Mouse (Mus musculus): ENCODE results near the gene Mif4gd. TPM values are rescaled to one million over a fixed set of nuclear protein-coding genes. Genes with fewer than 3 reads are reported as not detected.
"Not testable (repeated sequence)": the region's sequence is repeated elsewhere in the genome, so short reads cannot be mapped to it uniquely, and the experiment has no call there.

Gene Mif4gd
- 30.0 and 34.6 TPM in 2 replicates for polyA plus RNA-seq (2015; fragmentation: Nextera tagmentation; extraction: Ambion mirVana)

GRCm38 (mm10) chr11:115612410-115613137 is at the start of gene Mif4gd:
TSS of gene Mif4gd (minus strand) at chr11:115612969.
- WGBS, result under 1% methylated on average over 80 of the region's 80 CpGs
- Histone ChIP-seq H3K27me3 (replicated peaks) (no peaks in the 10 kb centered on the region), H3K4me1 (replicated peaks) (peaks cover 13% of the 10 kb centered on the region), H3K27ac (peak within 1 kb of the TSS; percentile 98), H3K4me3 (replicated peaks) (peak within 1 kb of the TSS; percentile 79), H3K9ac (peak within 1 kb of the TSS; percentile 87), H3K36me3 (peaks cover 15% of the 10 kb centered on the region), H3K9me3 (no peaks in the 10 kb centered on the region), H3K4me2 (replicated peaks) (peak within 1 kb of the TSS; percentile 91)
- peak; percentile 92 for ATAC-seq

- 93% methylated on average over 4 of the region's 4 CpGs for WGBS
- no peak for ATAC-seq
Measured at GRCm38 (mm10) chr11:115660376-115660775, 47.6 kb upstream of the Mif4gd start.

GRCm38 (mm10) chr11:115658521-115658920 is 45.8 kb upstream of the Mif4gd start:
- WGBS, result 80% methylated on average over 6 of the region's 6 CpGs
- Histone ChIP-seq H3K27ac (no peak overlapping the region), H3K36me3 (peaks cover 12% of the 10 kb centered on the region), H3K4me2 (replicated peaks) (no peak overlapping the region), H3K9ac (no peak overlapping the region), H3K27me3 (replicated peaks) (no peaks in the 10 kb centered on the region), H3K4me1 (replicated peaks) (no peaks in the 10 kb centered on the region), H3K9me3 (no peaks in the 10 kb centered on the region), H3K4me3 (replicated peaks) (no peak overlapping the region)
- ATAC-seq, result no peak

More at GRCm38 (mm10) chr11:115660376-115660775, 47.6 kb upstream of the Mif4gd start:
- no peak overlapping the region for H3K9ac ChIP-seq
- H3K4me2 ChIP-seq (replicated peaks), result no peak overlapping the region
- H3K27me3 ChIP-seq (replicated peaks), result no peaks in the 10 kb centered on the region
- H3K4me1 ChIP-seq (replicated peaks), result no peaks in the 10 kb centered on the region
- no peak overlapping the region for H3K4me3 ChIP-seq (replicated peaks)
- H3K9me3 ChIP-seq, result no peaks in the 10 kb centered on the region
- no peak overlapping the region for H3K27ac ChIP-seq
- peaks cover 12% of the 10 kb centered on the region; the same call in 1 of the 2 replicates for H3K36me3 ChIP-seq

- Histone ChIP-seq H3K4me3 (replicated peaks) (no peak overlapping the region), H3K9me3 (no peaks in the 10 kb centered on the region), H3K27ac (no peak overlapping the region), H3K36me3 (peaks cover 2% of the 10 kb centered on the region; the same call in 1 of the 2 replicates), H3K4me1 (replicated peaks) (no peaks in the 10 kb centered on the region), H3K4me2 (replicated peaks) (no peak overlapping the region), H3K27me3 (replicated peaks) (no peaks in the 10 kb centered on the region), H3K9ac (no peak overlapping the region)
- WGBS, result 69% methylated on average over 2 of the region's 2 CpGs
- ATAC-seq, result no peak
Measured at GRCm38 (mm10) chr11:115654128-115654527, 41.4 kb upstream of the Mif4gd start.

- Histone ChIP-seq H3K27me3 (replicated peaks) (no peaks in the 10 kb centered on the region), H3K9me3 (no peaks in the 10 kb centered on the region), H3K36me3 (peaks cover 2% of the 10 kb centered on the region; the same call in 1 of the 2 replicates), H3K4me3 (replicated peaks) (no peak overlapping the region), H3K9ac (no peak overlapping the region), H3K27ac (no peak overlapping the region), H3K4me2 (replicated peaks) (no peak overlapping the region), H3K4me1 (replicated peaks) (no peaks in the 10 kb centered on the region)
- 82% methylated on average over 3 of the region's 3 CpGs for WGBS
- ATAC-seq, result no peak
Measured at GRCm38 (mm10) chr11:115653194-115653593, 40.4 kb upstream of the Mif4gd start.

GRCm38 (mm10) chr11:115651680-115652079 is 38.9 kb upstream of the Mif4gd start:
- 83% methylated on average over 3 of the region's 3 CpGs for WGBS
- no peak overlapping the region for H3K4me3 ChIP-seq (replicated peaks)
- H3K9ac ChIP-seq, result no peak overlapping the region
- no peak overlapping the region for H3K27ac ChIP-seq
- no peaks in the 10 kb centered on the region for H3K9me3 ChIP-seq
- no peaks in the 10 kb centered on the region for H3K4me1 ChIP-seq (replicated peaks)
- no peak for ATAC-seq
- H3K36me3 ChIP-seq, result peaks cover 6% of the 10 kb centered on the region; the same call in 1 of the 2 replicates
- no peak overlapping the region for H3K4me2 ChIP-seq (replicated peaks)
- H3K27me3 ChIP-seq (replicated peaks), result no peaks in the 10 kb centered on the region

GRCm38 (mm10) chr11:115649706-115650105 is 36.9 kb upstream of the Mif4gd start:
- Histone ChIP-seq H3K9ac (no peak overlapping the region), H3K4me3 (replicated peaks) (no peak overlapping the region), H3K27ac (no peak overlapping the region), H3K4me2 (replicated peaks) (no peak overlapping the region), H3K36me3 (peaks cover 8% of the 10 kb centered on the region; the same call in 1 of the 2 replicates), H3K9me3 (no peaks in the 10 kb centered on the region), H3K4me1 (replicated peaks) (no peaks in the 10 kb centered on the region), H3K27me3 (replicated peaks) (no peaks in the 10 kb centered on the region)
- 82% methylated on average over 10 of the region's 10 CpGs for WGBS
- ATAC-seq, result no peak

GRCm38 (mm10) chr11:115647459-115647858 is 34.7 kb upstream of the Mif4gd start:
- no peak for ATAC-seq
- Histone ChIP-seq H3K27ac (no peak overlapping the region), H3K4me2 (replicated peaks) (no peak overlapping the region), H3K4me1 (replicated peaks) (no peaks in the 10 kb centered on the region), H3K9ac (no peak overlapping the region), H3K27me3 (replicated peaks) (no peaks in the 10 kb centered on the region), H3K4me3 (replicated peaks) (no peak overlapping the region), H3K9me3 (no peaks in the 10 kb centered on the region), H3K36me3 (0 out of 2 replicates have a peak, but pooled peaks cover 6% of the 10 kb centered on the region)
- WGBS, result 51% methylated on average over 6 of the region's 6 CpGs

- H3K9me3 ChIP-seq, result no peaks in the 10 kb centered on the region
- no peak for ATAC-seq
- no peak overlapping the region for H3K27ac ChIP-seq
- 0 out of 2 replicates have a peak, but pooled peaks cover 6% of the 10 kb centered on the region for H3K36me3 ChIP-seq
- no peak overlapping the region for H3K9ac ChIP-seq
- H3K27me3 ChIP-seq (replicated peaks), result no peaks in the 10 kb centered on the region
- H3K4me3 ChIP-seq (replicated peaks), result no peak overlapping the region
- no peaks in the 10 kb centered on the region for H3K4me1 ChIP-seq (replicated peaks)
- no peak overlapping the region for H3K4me2 ChIP-seq (replicated peaks)
- 91% methylated on average over 9 of the region's 9 CpGs for WGBS
Measured at GRCm38 (mm10) chr11:115646439-115646838, 33.7 kb upstream of the Mif4gd start.

GRCm38 (mm10) chr11:115645498-115645897 is 32.7 kb upstream of the Mif4gd start:
- not testable (repeated sequence) for H3K4me1 ChIP-seq (replicated peaks); ATAC-seq; H3K4me3 ChIP-seq (replicated peaks); H3K4me2 ChIP-seq (replicated peaks); H3K36me3 ChIP-seq; H3K27me3 ChIP-seq (replicated peaks); H3K9me3 ChIP-seq; H3K27ac ChIP-seq; H3K9ac ChIP-seq
- 70% methylated on average over 14 of the region's 14 CpGs for WGBS

- Histone ChIP-seq H3K4me1 (replicated peaks) (peaks cover 4% of the 10 kb centered on the region), H3K4me3 (replicated peaks) (no peak overlapping the region), H3K9me3 (no peaks in the 10 kb centered on the region), H3K27me3 (replicated peaks) (no peaks in the 10 kb centered on the region), H3K4me2 (replicated peaks) (no peak overlapping the region), H3K27ac (no peak overlapping the region), H3K36me3 (0 out of 2 replicates have a peak, but pooled peaks cover 6% of the 10 kb centered on the region), H3K9ac (no peak overlapping the region)
- WGBS, result 94% methylated on average over 13 of the region's 13 CpGs
- ATAC-seq, result no peak
Measured at GRCm38 (mm10) chr11:115644308-115644707, 31.5 kb upstream of the Mif4gd start.

- Histone ChIP-seq H3K4me1 (replicated peaks) (peaks cover 8% of the 10 kb centered on the region), H3K4me3 (replicated peaks) (no peak overlapping the region), H3K4me2 (replicated peaks) (no peak overlapping the region), H3K9me3 (no peaks in the 10 kb centered on the region), H3K9ac (no peak overlapping the region), H3K36me3 (0 out of 2 replicates have a peak, but pooled peaks cover 6% of the 10 kb centered on the region), H3K27me3 (replicated peaks) (no peaks in the 10 kb centered on the region), H3K27ac (no peak overlapping the region)
- no peak for ATAC-seq
- WGBS, result 70% methylated on average over 10 of the region's 10 CpGs
Measured at GRCm38 (mm10) chr11:115643265-115643664, 30.5 kb upstream of the Mif4gd start.

- no peak for ATAC-seq
- Histone ChIP-seq H3K9me3 (no peaks in the 10 kb centered on the region), H3K27me3 (replicated peaks) (no peaks in the 10 kb centered on the region), H3K9ac (no peak overlapping the region), H3K27ac (no peak overlapping the region), H3K36me3 (0 out of 2 replicates have a peak, but pooled peaks cover 2% of the 10 kb centered on the region), H3K4me3 (replicated peaks) (no peak overlapping the region), H3K4me1 (replicated peaks) (peaks cover 8% of the 10 kb centered on the region), H3K4me2 (replicated peaks) (no peak overlapping the region)
- 94% methylated on average over 2 of the region's 2 CpGs for WGBS
Measured at GRCm38 (mm10) chr11:115642705-115643104, 29.9 kb upstream of the Mif4gd start.
